Mouse (Mus musculus): ENCODE results near the gene Fam184a. TPM values are rescaled to one million over a fixed set of nuclear protein-coding genes. Genes with fewer than 3 reads are reported as not detected.

Gene Fam184a
- 10.0 and 10.6 TPM in 2 replicates for polyA plus RNA-seq (2015; fragmentation: Nextera tagmentation; extraction: Ambion mirVana)

GRCm38 (mm10) chr10:53750955-53751652, at the start of gene Fam184a:
Fam184a (minus strand) TSS chr10:53751123.
- Histone ChIP-seq H3K9me3 (no peaks in the 10 kb centered on the region), H3K4me1 (replicated peaks) (peaks cover 26% of the 10 kb centered on the region), H3K27ac (peak within 1 kb of the TSS; percentile 75), H3K27me3 (no peaks in the 10 kb centered on the region; the same call in 1 of the 2 replicates), H3K4me2 (replicated peaks) (peak within 1 kb of the TSS; percentile 90), H3K4me3 (replicated peaks) (peak within 1 kb of the TSS; percentile 76), H3K36me3 (no peaks in the 10 kb centered on the region), H3K9ac (replicated peaks) (peak within 1 kb of the TSS; percentile 84)
- 2% methylated on average over 60 of the region's 71 CpGs for WGBS
- ATAC-seq, result peak; percentile 95

- H3K27ac ChIP-seq, result no peak overlapping the region
- no peak overlapping the region for H3K4me2 ChIP-seq (replicated peaks)
- peak; percentile 3; the same call in 1 of the 2 replicates for ATAC-seq
- no peaks in the 10 kb centered on the region for H3K27me3 ChIP-seq
- 100% methylated on average over 1 of the region's 1 CpGs for whole genome bisulfite sequencing
- no peak overlapping the region for H3K9ac ChIP-seq (replicated peaks)
- H3K9me3 ChIP-seq, result no peaks in the 10 kb centered on the region
- no peak overlapping the region for H3K4me3 ChIP-seq (replicated peaks)
- H3K36me3 ChIP-seq, result no peaks in the 10 kb centered on the region
- no peaks in the 10 kb centered on the region for H3K4me1 ChIP-seq (replicated peaks)
Measured at GRCm38 (mm10) chr10:53796258-53796581, 45.3 kb upstream of the Fam184a start.

- Histone ChIP-seq H3K27me3 (no peaks in the 10 kb centered on the region), H3K4me1 (replicated peaks) (no peaks in the 10 kb centered on the region), H3K9ac (replicated peaks) (no peak overlapping the region), H3K36me3 (no peaks in the 10 kb centered on the region), H3K4me2 (replicated peaks) (no peak overlapping the region), H3K4me3 (replicated peaks) (no peak overlapping the region), H3K9me3 (no peaks in the 10 kb centered on the region), H3K27ac (no peak overlapping the region)
- peak; percentile 50; the same call in 1 of the 2 replicates for ATAC-seq
- WGBS, result 7% methylated on average over 2 of the region's 2 CpGs
Measured at GRCm38 (mm10) chr10:53795567-53796257, 44.8 kb upstream of the Fam184a start.

GRCm38 (mm10) chr10:53791281-53791680, 40.4 kb upstream of the Fam184a start:
- H3K9me3 ChIP-seq, result peaks cover 7% of the 10 kb centered on the region; the same call in 1 of the 2 replicates
- H3K4me3 ChIP-seq (replicated peaks), result no peak overlapping the region
- 83% methylated on average over 2 of the region's 2 CpGs for WGBS
- no peak overlapping the region for H3K27ac ChIP-seq
- H3K27me3 ChIP-seq, result no peaks in the 10 kb centered on the region
- no peaks in the 10 kb centered on the region for H3K36me3 ChIP-seq
- no peak overlapping the region for H3K4me2 ChIP-seq (replicated peaks)
- H3K9ac ChIP-seq (replicated peaks), result no peak overlapping the region
- no peak for ATAC-seq
- no peaks in the 10 kb centered on the region for H3K4me1 ChIP-seq (replicated peaks)

GRCm38 (mm10) chr10:53776591-53776990, 25.7 kb upstream of the Fam184a start:
- Histone ChIP-seq H3K27me3 (no peaks in the 10 kb centered on the region), H3K4me2 (replicated peaks) (no peak overlapping the region), H3K27ac (no peak overlapping the region), H3K4me3 (replicated peaks) (no peak overlapping the region), H3K36me3 (no peaks in the 10 kb centered on the region), H3K4me1 (replicated peaks) (no peaks in the 10 kb centered on the region), H3K9ac (replicated peaks) (no peak overlapping the region), H3K9me3 (no peaks in the 10 kb centered on the region)
- 91% methylated on average over 2 of the region's 2 CpGs for WGBS
- no peak for ATAC-seq

- H3K27me3 ChIP-seq, result no peaks in the 10 kb centered on the region
- H3K9ac ChIP-seq (replicated peaks), result no peak overlapping the region
- 84% methylated on average over 4 of the region's 4 CpGs for WGBS
- H3K9me3 ChIP-seq, result no peaks in the 10 kb centered on the region
- H3K4me1 ChIP-seq (replicated peaks), result no peaks in the 10 kb centered on the region
- H3K36me3 ChIP-seq, result no peaks in the 10 kb centered on the region
- H3K27ac ChIP-seq, result no peak overlapping the region
- no peak for ATAC-seq
- H3K4me3 ChIP-seq (replicated peaks), result no peak overlapping the region
- H3K4me2 ChIP-seq (replicated peaks), result no peak overlapping the region
Measured at GRCm38 (mm10) chr10:53772708-53773107, 21.8 kb upstream of the Fam184a start.

GRCm38 (mm10) chr10:53771480-53771879, 20.6 kb upstream of the Fam184a start:
- no peak overlapping the region for H3K27ac ChIP-seq
- WGBS, result 73% methylated on average over 2 of the region's 2 CpGs
- no peaks in the 10 kb centered on the region for H3K36me3 ChIP-seq
- H3K4me3 ChIP-seq (replicated peaks), result no peak overlapping the region
- H3K27me3 ChIP-seq, result no peaks in the 10 kb centered on the region
- H3K9me3 ChIP-seq, result no peaks in the 10 kb centered on the region
- ATAC-seq, result no peak
- no peak overlapping the region for H3K9ac ChIP-seq (replicated peaks)
- H3K4me2 ChIP-seq (replicated peaks), result no peak overlapping the region
- H3K4me1 ChIP-seq (replicated peaks), result no peaks in the 10 kb centered on the region

GRCm38 (mm10) chr10:53768745-53769144, 17.8 kb upstream of the Fam184a start:
- no peaks in the 10 kb centered on the region for H3K36me3 ChIP-seq

GRCm38 (mm10) chr10:53765471-53765870, 14.5 kb upstream of the Fam184a start:
- H3K27me3 ChIP-seq, result no peaks in the 10 kb centered on the region
- no peak overlapping the region for H3K27ac ChIP-seq
- no peak overlapping the region for H3K4me3 ChIP-seq (replicated peaks)
- no peaks in the 10 kb centered on the region for H3K4me1 ChIP-seq (replicated peaks)
- no peaks in the 10 kb centered on the region for H3K9me3 ChIP-seq
- H3K9ac ChIP-seq (replicated peaks), result no peak overlapping the region
- H3K36me3 ChIP-seq, result no peaks in the 10 kb centered on the region
- no peak for ATAC-seq
- no peak overlapping the region for H3K4me2 ChIP-seq (replicated peaks)
- 90% methylated on average over 4 of the region's 4 CpGs for WGBS

More at GRCm38 (mm10) chr10:53768745-53769144, 17.8 kb upstream of the Fam184a start:
- ATAC-seq, result no peak
- no peak overlapping the region for H3K4me3 ChIP-seq (replicated peaks)
- no peaks in the 10 kb centered on the region for H3K27me3 ChIP-seq
- no peak overlapping the region for H3K4me2 ChIP-seq (replicated peaks)
- H3K9me3 ChIP-seq, result no peaks in the 10 kb centered on the region
- no peak overlapping the region for H3K27ac ChIP-seq
- no peak overlapping the region for H3K9ac ChIP-seq (replicated peaks)
- WGBS, result 67% methylated on average over 3 of the region's 3 CpGs
- no peaks in the 10 kb centered on the region for H3K4me1 ChIP-seq (replicated peaks)

- Histone ChIP-seq H3K4me2 (replicated peaks) (no peak overlapping the region), H3K4me3 (replicated peaks) (no peak overlapping the region), H3K9ac (replicated peaks) (no peak overlapping the region), H3K36me3 (no peaks in the 10 kb centered on the region), H3K27me3 (no peaks in the 10 kb centered on the region; the same call in 1 of the 2 replicates), H3K27ac (no peak overlapping the region), H3K9me3 (no peaks in the 10 kb centered on the region), H3K4me1 (replicated peaks) (peaks cover 18% of the 10 kb centered on the region)
- 86% methylated on average over 1 of the region's 1 CpGs for WGBS
- no peak for ATAC-seq
Measured at GRCm38 (mm10) chr10:53752723-53753122, 1.8 kb upstream of the Fam184a start.

- peak overlapping the region; percentile 90 for H3K4me2 ChIP-seq (replicated peaks)
- WGBS, result 10% methylated on average over 37 of the region's 39 CpGs
- no peaks in the 10 kb centered on the region for H3K9me3 ChIP-seq
- H3K9ac ChIP-seq (replicated peaks), result peak overlapping the region; percentile 84
- peak overlapping the region; percentile 52 for H3K27ac ChIP-seq
- peak overlapping the region; percentile 76 for H3K4me3 ChIP-seq (replicated peaks)
- H3K4me1 ChIP-seq (replicated peaks), result peaks cover 26% of the 10 kb centered on the region
- peak; percentile 53 for ATAC-seq
- no peaks in the 10 kb centered on the region; the same call in 1 of the 2 replicates for H3K27me3 ChIP-seq
- H3K36me3 ChIP-seq, result no peaks in the 10 kb centered on the region
Measured at GRCm38 (mm10) chr10:53750275-53750954, 508 bp downstream of the Fam184a start.

- no peaks in the 10 kb centered on the region; the same call in 1 of the 2 replicates for H3K27me3 ChIP-seq
- no peaks in the 10 kb centered on the region for H3K9me3 ChIP-seq
- no peaks in the 10 kb centered on the region for H3K36me3 ChIP-seq
- no peak overlapping the region for H3K9ac ChIP-seq (replicated peaks)
- H3K4me2 ChIP-seq (replicated peaks), result no peak overlapping the region
- 89% methylated on average over 6 of the region's 6 CpGs for WGBS
- H3K27ac ChIP-seq, result no peak overlapping the region
- peaks cover 26% of the 10 kb centered on the region for H3K4me1 ChIP-seq (replicated peaks)
- no peak for ATAC-seq
- H3K4me3 ChIP-seq (replicated peaks), result no peak overlapping the region
Measured at GRCm38 (mm10) chr10:53746039-53746438, 4.9 kb downstream of the Fam184a start.
